Mouse (Mus musculus) MEL (cell line): ENCODE data around the gene Ctdsp2.

Experiments
- EP300 ChIP-seq, 2 experiments: IDR thresholded peaks; 2 replicates each; pipeline ENCODE4 v1.6.1; 2011; ENCODE audit warnings: improper control_type of control experiment in 2 of 2, low read length in 2 of 2, low read depth in 1 of 2, mild to moderate bottlenecking in 1 of 2
- MAZ ChIP-seq: IDR thresholded peaks from 2 replicates; pipeline ENCODE4 v1.6.1; 2012; ENCODE audit warnings: low read depth, mild to moderate bottlenecking, inconsistent platforms, low read length, improper control_type of control experiment
- NRF1 ChIP-seq: IDR thresholded peaks from 2 replicates; pipeline ENCODE4 v1.6.1; 2014; ENCODE audit warnings: low read depth, mild to moderate bottlenecking, inconsistent platforms, low read length, improper control_type of control experiment, moderate library complexity; ENCODE audit not compliant: poor library complexity, insufficient read depth, severe bottlenecking
- POLR2AphosphoS5 ChIP-seq: IDR thresholded peaks from 2 replicates; pipeline ENCODE4 v1.6.1; 2012; ENCODE audit warnings: low read depth, borderline replicate concordance, mild to moderate bottlenecking, inconsistent platforms, low read length, moderate library complexity, mixed read lengths
- TBP ChIP-seq: IDR thresholded peaks from 2 replicates; pipeline ENCODE4 v1.8.0; 2011; ENCODE audit warnings: low read depth, low read length, improper control_type of control experiment
- USF1 ChIP-seq: IDR thresholded peaks from 2 replicates; pipeline ENCODE4 v1.6.1; 2014; ENCODE audit warnings: low read depth, mild to moderate bottlenecking, inconsistent platforms, low read length, improper control_type of control experiment, moderate library complexity

- TF ChIP-seq NRF1 (no peak), EP300 (IDR thresholded peaks at IDR 0.05; ENCODE audit: low read depth in 1 of 2, low read length in 2 of 2) (no peak), USF1 (no peak), TBP (no peak), POLR2AphosphoS5 (no peak), MAZ (no peak)
Measured at GRCm38 (mm10) chr10:126928819-126929206, 49.7 kb upstream of the Ctdsp2 start.
